Mouse (Mus musculus) lung, embryonic 14.5 days (tissue): ENCODE data around the gene Sart1. TPM values are rescaled to one million over a fixed set of nuclear protein-coding genes. Genes with fewer than 3 reads are reported as not detected.
"Not testable (repeated sequence)": the region's sequence is repeated elsewhere in the genome, so short reads cannot be mapped to it uniquely, and the experiment has no call there.

Source experiments
- ATAC-seq: fragments of 200-750 bp; cut with Nextera tagmentation; 2 replicates; pipeline ENCODE4 v1.8.0; 2017; ENCODE audit warnings: mild to moderate bottlenecking, moderate TSS enrichment, moderate library complexity; ENCODE audit not compliant: insufficient read depth
- DNase-seq: peaks from one replicate; pipeline ENCODE4 v3.0.0-alpha.2; 2015
- H3K27ac ChIP-seq: fragments of 300-500 bp; sonication (generic); 2 replicates; pipeline ENCODE4 v1.5.1; 2014; ENCODE audit warnings: low read depth, mild to moderate bottlenecking, moderate library complexity
- H3K27me3 ChIP-seq: fragments of 300-500 bp; sonication (generic); 2 replicates; pipeline ENCODE4 v1.6.1; 2014; ENCODE audit warnings: low read length, control low read depth; ENCODE audit not compliant: insufficient read depth
- H3K36me3 ChIP-seq: fragments of 300-500 bp; sonication (generic); 2 replicates; pipeline ENCODE4 v1.6.1; 2014; ENCODE audit warnings: control low read depth; ENCODE audit not compliant: insufficient read depth
- H3K4me1 ChIP-seq: fragments of 300-500 bp; sonication (generic); 2 replicates; pipeline ENCODE4 v1.6.1; 2014; ENCODE audit warnings: antibody characterized with exemption, control low read depth; ENCODE audit not compliant: insufficient read depth
- H3K4me2 ChIP-seq: fragments of 300-500 bp; sonication (generic); 2 replicates; pipeline ENCODE4 v1.6.1; 2014; ENCODE audit warnings: mild to moderate bottlenecking
- H3K4me3 ChIP-seq: fragments of 300-500 bp; sonication (generic); 2 replicates; pipeline ENCODE4 v1.5.1; 2014; ENCODE audit warnings: low read depth, low read length
- H3K9ac ChIP-seq: fragments of 300-500 bp; sonication (generic); 2 replicates; pipeline ENCODE4 v1.6.1; 2014
- H3K9me3 ChIP-seq: fragments of 300-500 bp; sonication (generic); 2 replicates; pipeline ENCODE4 v1.6.1; 2016; ENCODE audit warnings: low read depth, low read length, control low read depth
- CTCF ChIP-seq: IDR thresholded peaks from 2 replicates; pipeline ENCODE4 v1.5.1; 2016; ENCODE audit warnings: antibody characterized with exemption, low read depth
- WGBS: fragments of 180-500 bp; shearing (Covaris S2); extraction: QIAGEN DNeasy Blood & Tissue Kit; methylation state at CpG from one replicate; pipeline ENCODE4 v1.1.7; 2014; 5-methylcytosine and 5-hydroxymethylcytosine counted together
- polyA plus RNA-seq: library from polyadenylated mRNA; unstranded; fragments of >200 nt; fragmentation: Nextera tagmentation; extraction: Ambion mirVana; gene quantifications from 2 replicates; pipeline ENCODE4 v1.2.1, GENCODE M21; 2014

Gene Sart1
- polyA plus RNA-seq, 1 experiment from 2014 or later, result 73.8 TPM

GRCm38 (mm10) chr19:5413840-5414239 is 25.3 kb upstream of the Sart1 start:
- H3K27me3 ChIP-seq, result no peaks in the 10 kb centered on the region
- H3K4me1 ChIP-seq, result no peaks in the 10 kb centered on the region
- no peak overlapping the region for H3K27ac ChIP-seq
- H3K4me3 ChIP-seq, result no peak overlapping the region
- H3K9me3 ChIP-seq, result no peaks in the 10 kb centered on the region
- H3K4me2 ChIP-seq, result no peak overlapping the region
- ATAC-seq (no peak), DNase-seq (no peak)
- no peak for TF ChIP-seq CTCF
- WGBS, result 73% methylated on average over 4 of the region's 4 CpGs
- H3K9ac ChIP-seq, result no peak overlapping the region
- no peaks in the 10 kb centered on the region for H3K36me3 ChIP-seq

- Histone ChIP-seq H3K4me2 (no peak overlapping the region), H3K4me3 (no peak overlapping the region), H3K4me1 (no peaks in the 10 kb centered on the region), H3K36me3 (no peaks in the 10 kb centered on the region), H3K27ac (no peak overlapping the region), H3K9ac (no peak overlapping the region), H3K9me3 (no peaks in the 10 kb centered on the region), H3K27me3 (no peaks in the 10 kb centered on the region)
- no peak for TF ChIP-seq CTCF
- ATAC-seq (no peak), DNase-seq (no peak)
- 47% methylated on average over 5 of the region's 5 CpGs for WGBS
Observed at GRCm38 (mm10) chr19:5411961-5412360, 23.5 kb upstream of the Sart1 start.

- H3K4me2 ChIP-seq, result no peak overlapping the region
- ATAC-seq, result no peak
- H3K27me3 ChIP-seq, result no peaks in the 10 kb centered on the region
- H3K36me3 ChIP-seq, result no peaks in the 10 kb centered on the region
- H3K9ac ChIP-seq, result no peak overlapping the region
- peak; percentile 68 for DNase-seq
- no peak overlapping the region for H3K4me3 ChIP-seq
- no peaks in the 10 kb centered on the region for H3K4me1 ChIP-seq
- WGBS, result 48% methylated on average over 5 of the region's 5 CpGs
- H3K9me3 ChIP-seq, result no peaks in the 10 kb centered on the region
- no peak overlapping the region for H3K27ac ChIP-seq
- TF ChIP-seq CTCF, result no peak
Observed at GRCm38 (mm10) chr19:5410641-5411040, 22.1 kb upstream of the Sart1 start.

- Histone ChIP-seq H3K4me2 (no peak overlapping the region), H3K4me1 (no peaks in the 10 kb centered on the region), H3K27me3 (no peaks in the 10 kb centered on the region), H3K4me3 (no peak overlapping the region), H3K9ac (no peak overlapping the region), H3K9me3 (no peaks in the 10 kb centered on the region), H3K36me3 (no peaks in the 10 kb centered on the region), H3K27ac (no peak overlapping the region)
- no peak for TF ChIP-seq CTCF
- ATAC-seq, result peak; percentile 9; the same call in 1 of the 2 replicates
- WGBS, result 50% methylated on average over 5 of the region's 5 CpGs
- peak; percentile 71 for DNase-seq
Observed at GRCm38 (mm10) chr19:5409068-5409467, 20.6 kb upstream of the Sart1 start.

GRCm38 (mm10) chr19:5408057-5409001 is 19.8 kb upstream of the Sart1 start:
- Histone ChIP-seq H3K27me3 (no peaks in the 10 kb centered on the region), H3K4me3 (peak overlapping the region; percentile 56; the same call in 1 of the 2 replicates), H3K4me1 (no peaks in the 10 kb centered on the region), H3K9me3 (no peaks in the 10 kb centered on the region), H3K4me2 (peak overlapping the region; percentile 89), H3K9ac (no peak overlapping the region; the same call in 1 of the 2 replicates), H3K27ac (no peak overlapping the region; the same call in 1 of the 2 replicates), H3K36me3 (no peaks in the 10 kb centered on the region)
- no peak for DNase-seq
- 77% methylated on average over 13 of the region's 13 CpGs for WGBS
- no peak for ATAC-seq
- no peak for TF ChIP-seq CTCF

- peak; percentile 66 for TF ChIP-seq CTCF
- H3K4me2 ChIP-seq, result peak overlapping the region; percentile 89
- H3K27ac ChIP-seq, result peak overlapping the region; percentile 93
- H3K27me3 ChIP-seq, result no peaks in the 10 kb centered on the region
- H3K36me3 ChIP-seq, result no peaks in the 10 kb centered on the region
- H3K9me3 ChIP-seq, result no peaks in the 10 kb centered on the region
- WGBS, result 19% methylated on average over 7 of the region's 7 CpGs
- H3K4me3 ChIP-seq, result peak overlapping the region; percentile 56
- H3K4me1 ChIP-seq, result no peaks in the 10 kb centered on the region
- DNase-seq (peak; percentile 88), ATAC-seq (peak; percentile 57; the same call in 1 of the 2 replicates)
- H3K9ac ChIP-seq, result peak overlapping the region; percentile 67
Observed at GRCm38 (mm10) chr19:5407133-5407532, 18.6 kb upstream of the Sart1 start.

- not testable (repeated sequence) for H3K36me3 ChIP-seq, H3K9me3 ChIP-seq, H3K4me1 ChIP-seq, H3K27me3 ChIP-seq
- Histone ChIP-seq H3K9ac (peak overlapping the region; percentile 67), H3K27ac (peak overlapping the region; percentile 93), H3K4me2 (peak overlapping the region; percentile 89), H3K4me3 (peak overlapping the region; percentile 56)
- ATAC-seq, result peak; percentile 86
- WGBS, result 12% methylated on average over 22 of the region's 25 CpGs
- 0 out of 2 replicates have a peak, but pooled peaks have one; percentile 13 for TF ChIP-seq CTCF
- peak; percentile 63 for DNase-seq
Observed at GRCm38 (mm10) chr19:5406531-5407126, 18.1 kb upstream of the Sart1 start.
